Mouse (Mus musculus) midbrain, embryonic 13.5 days (tissue): ENCODE data around the gene Tomm40. TPM values are rescaled to one million over a fixed set of nuclear protein-coding genes. Genes with fewer than 3 reads are reported as not detected.
A peak's percentile ranks its signal among the peaks of the same experiment; 100 is the strongest.

Experiments
- ATAC-seq: fragments of 200-750 bp; cut with Nextera tagmentation; 2 replicates; pipeline ENCODE4 v1.8.0; 2017; ENCODE audit warnings: mild to moderate bottlenecking, moderate TSS enrichment, moderate library complexity
- H3K27ac ChIP-seq: fragments of 300-500 bp; sonication (generic); 2 replicates; pipeline ENCODE4 v1.5.1; 2015; ENCODE audit warnings: inconsistent platforms, mild to moderate bottlenecking, moderate library complexity
- H3K27me3 ChIP-seq: fragments of 300-500 bp; sonication (generic); 2 replicates; pipeline ENCODE4 v1.6.1; 2015; ENCODE audit warnings: mild to moderate bottlenecking, inconsistent platforms
- H3K36me3 ChIP-seq: fragments of 300-500 bp; sonication (generic); 2 replicates; pipeline ENCODE4 v1.6.1; 2015; ENCODE audit warnings: mild to moderate bottlenecking, inconsistent platforms
- H3K4me1 ChIP-seq: fragments of 300-500 bp; sonication (generic); replicated peaks from 2 replicates; pipeline ENCODE4 v1.6.1; 2015; ENCODE audit warnings: inconsistent platforms
- H3K4me2 ChIP-seq: fragments of 300-500 bp; sonication (generic); replicated peaks from 2 replicates; pipeline ENCODE4 v1.6.1; 2015; ENCODE audit warnings: moderate library complexity, mild to moderate bottlenecking, inconsistent platforms
- H3K4me3 ChIP-seq: fragments of 300-500 bp; sonication (generic); replicated peaks from 2 replicates; pipeline ENCODE4 v1.5.1; 2015; ENCODE audit warnings: mild to moderate bottlenecking, inconsistent platforms
- H3K9ac ChIP-seq: fragments of 300-500 bp; sonication (generic); replicated peaks from 2 replicates; pipeline ENCODE4 v1.6.1; 2015; ENCODE audit warnings: mild to moderate bottlenecking, inconsistent platforms
- H3K9me3 ChIP-seq: fragments of 300-500 bp; sonication (generic); 2 replicates; pipeline ENCODE4 v1.6.1; 2016; ENCODE audit warnings: mild to moderate bottlenecking, inconsistent platforms
- WGBS: fragments of 180-500 bp; shearing (Covaris S2); methylation state at CpG from one replicate; pipeline ENCODE4 v1.1.7; 2015; 5-methylcytosine and 5-hydroxymethylcytosine counted together
- polyA plus RNA-seq: library from polyadenylated mRNA; unstranded; fragments of >200 nt; fragmentation: Nextera tagmentation; extraction: Ambion mirVana; gene quantifications from 2 replicates; pipeline ENCODE4 v1.2.1, GENCODE M21; 2015

Gene Tomm40
- polyA plus RNA-seq, 1 experiment from 2014 or later, result 125 TPM

- Histone ChIP-seq H3K27ac (peak overlapping the region; percentile 12; the same call in 1 of the 2 replicates), H3K4me2 (no peak overlapping the region), H3K4me3 (no peak overlapping the region), H3K4me1 (peaks cover 22% of the 10 kb centered on the region), H3K9ac (no peak overlapping the region), H3K9me3 (no peaks in the 10 kb centered on the region), H3K36me3 (peaks cover 42% of the 10 kb centered on the region), H3K27me3 (no peaks in the 10 kb centered on the region)
- WGBS, result 12% methylated on average over 8 of the region's 8 CpGs
- ATAC-seq, result no peak
These were observed 26.2 kb upstream of the Tomm40 start for GRCm38 (mm10) chr7:19741329-19742031.

DNA sequence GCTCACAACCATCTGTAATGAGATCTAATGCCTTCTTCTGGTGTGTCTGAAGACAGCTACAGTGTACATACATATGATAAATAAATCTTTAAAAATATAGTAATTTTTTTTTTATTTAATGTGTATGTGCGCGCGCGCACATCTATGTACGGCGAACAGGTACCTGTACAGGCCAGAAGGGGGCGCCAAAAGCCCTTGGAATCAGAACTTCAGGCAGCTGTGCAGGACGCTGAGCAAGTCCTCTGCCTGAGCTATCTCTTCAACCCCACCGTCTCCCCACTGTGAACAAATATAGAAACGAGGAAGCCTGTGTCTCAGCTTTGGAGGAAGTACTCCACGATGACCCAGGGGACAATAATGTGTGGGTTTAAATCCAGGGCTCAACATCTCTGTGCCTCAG is 25.0 kb upstream of the Tomm40 start:
- no peaks in the 10 kb centered on the region for H3K9me3 ChIP-seq
- H3K27ac ChIP-seq, result no peak overlapping the region
- no peak overlapping the region for H3K4me3 ChIP-seq
- no peaks in the 10 kb centered on the region for H3K27me3 ChIP-seq
- no peak overlapping the region for H3K9ac ChIP-seq
- no peak for ATAC-seq
- H3K4me1 ChIP-seq, result peaks cover 16% of the 10 kb centered on the region
- no peak overlapping the region for H3K4me2 ChIP-seq
- 92% methylated on average over 11 of the region's 11 CpGs for WGBS
- H3K36me3 ChIP-seq, result peaks cover 51% of the 10 kb centered on the region

DNA sequence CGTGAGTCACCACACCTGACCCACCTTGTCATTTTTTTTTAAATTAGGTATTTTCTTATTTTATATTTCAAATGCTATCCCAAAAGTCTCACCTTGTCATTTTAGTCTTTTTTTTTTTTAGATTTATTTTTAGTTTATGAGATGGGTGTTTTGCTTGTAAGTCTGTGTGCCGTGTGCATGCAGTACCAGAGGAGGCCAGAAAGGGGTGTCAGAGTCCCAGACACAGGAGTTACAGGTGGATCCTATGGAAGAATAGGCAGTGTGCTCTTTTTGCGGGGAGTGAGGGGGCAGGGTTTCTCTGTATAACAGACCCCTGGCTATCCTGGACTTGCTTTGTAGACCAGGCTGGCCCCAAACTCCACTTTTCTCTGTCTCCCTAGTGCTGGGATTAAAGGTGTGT is 23.5 kb upstream of the Tomm40 start:
- no peak overlapping the region for H3K4me2 ChIP-seq
- 88% methylated on average over 3 of the region's 3 CpGs for WGBS
- no peak overlapping the region for H3K4me3 ChIP-seq
- no peaks in the 10 kb centered on the region for H3K27me3 ChIP-seq
- H3K9me3 ChIP-seq, result no peaks in the 10 kb centered on the region
- H3K4me1 ChIP-seq, result peaks cover 7% of the 10 kb centered on the region; the same call in 1 of the 2 replicates
- H3K36me3 ChIP-seq, result peaks cover 57% of the 10 kb centered on the region
- no peak overlapping the region for H3K27ac ChIP-seq
- ATAC-seq, result no peak
- H3K9ac ChIP-seq, result no peak overlapping the region

GRCm38 (mm10) chr7:19736389-19737057 is 21.3 kb upstream of the Tomm40 start:
- no peak overlapping the region for H3K9ac ChIP-seq
- no peaks in the 10 kb centered on the region for H3K27me3 ChIP-seq
- peaks cover 65% of the 10 kb centered on the region for H3K36me3 ChIP-seq
- WGBS, result 95% methylated on average over 16 of the region's 16 CpGs
- H3K9me3 ChIP-seq, result no peaks in the 10 kb centered on the region
- no peak overlapping the region for H3K4me2 ChIP-seq
- ATAC-seq, result no peak
- peaks cover 2% of the 10 kb centered on the region; the same call in 1 of the 2 replicates for H3K4me1 ChIP-seq
- H3K27ac ChIP-seq, result no peak overlapping the region
- no peak overlapping the region for H3K4me3 ChIP-seq

DNA sequence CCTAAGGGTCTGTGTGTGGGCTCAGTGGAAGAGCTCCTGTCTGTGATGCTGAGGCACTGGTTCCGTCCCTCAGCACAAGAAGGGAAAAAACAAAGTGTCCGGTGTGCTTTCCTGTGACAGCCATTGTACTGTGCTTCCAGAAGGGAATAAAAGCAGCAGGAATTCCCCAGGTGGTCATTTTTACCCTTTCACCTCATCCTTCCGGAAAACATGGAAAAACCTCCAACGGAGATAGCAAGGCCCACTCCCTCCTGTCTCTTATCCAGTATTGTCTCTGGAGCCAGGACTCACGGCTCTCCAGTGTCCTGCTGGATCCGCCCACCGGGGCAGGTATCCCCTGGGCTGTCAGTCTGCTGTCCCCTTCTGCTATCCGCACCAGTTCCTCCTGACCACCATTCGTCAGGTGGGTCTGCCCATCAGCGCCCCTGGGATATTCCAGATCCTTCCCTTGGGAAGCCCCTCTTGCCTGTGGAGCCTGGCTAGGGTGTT is 19.0 kb upstream of the Tomm40 start:
- no peak for ATAC-seq
- no peaks in the 10 kb centered on the region for H3K4me1 ChIP-seq
- 94% methylated on average over 10 of the region's 10 CpGs for WGBS
- H3K27ac ChIP-seq, result no peak overlapping the region
- no peaks in the 10 kb centered on the region for H3K9me3 ChIP-seq
- no peak overlapping the region for H3K4me2 ChIP-seq
- H3K9ac ChIP-seq, result no peak overlapping the region
- peaks cover 81% of the 10 kb centered on the region for H3K36me3 ChIP-seq
- no peak overlapping the region for H3K4me3 ChIP-seq
- H3K27me3 ChIP-seq, result no peaks in the 10 kb centered on the region

GRCm38 (mm10) chr7:19726541-19726940 is 11.3 kb upstream of the Tomm40 start:
- no peaks in the 10 kb centered on the region for H3K27me3 ChIP-seq
- peaks cover 96% of the 10 kb centered on the region for H3K36me3 ChIP-seq
- H3K4me1 ChIP-seq, result no peaks in the 10 kb centered on the region
- H3K9me3 ChIP-seq, result no peaks in the 10 kb centered on the region
- H3K4me2 ChIP-seq, result no peak overlapping the region
- no peak overlapping the region for H3K9ac ChIP-seq
- H3K4me3 ChIP-seq, result no peak overlapping the region
- ATAC-seq, result no peak
- no peak overlapping the region for H3K27ac ChIP-seq
- 89% methylated on average over 4 of the region's 4 CpGs for WGBS

- no peaks in the 10 kb centered on the region for H3K4me1 ChIP-seq
- no peak overlapping the region for H3K27ac ChIP-seq
- H3K9ac ChIP-seq, result no peak overlapping the region
- peaks cover 94% of the 10 kb centered on the region for H3K36me3 ChIP-seq
- no peak overlapping the region for H3K4me3 ChIP-seq
- no peak for ATAC-seq
- 93% methylated on average over 12 of the region's 12 CpGs for WGBS
- no peaks in the 10 kb centered on the region; the same call in 1 of the 2 replicates for H3K9me3 ChIP-seq
- H3K4me2 ChIP-seq, result no peak overlapping the region
- H3K27me3 ChIP-seq, result no peaks in the 10 kb centered on the region
These were observed 8.9 kb upstream of the Tomm40 start for GRCm38 (mm10) chr7:19724167-19724566.

DNA sequence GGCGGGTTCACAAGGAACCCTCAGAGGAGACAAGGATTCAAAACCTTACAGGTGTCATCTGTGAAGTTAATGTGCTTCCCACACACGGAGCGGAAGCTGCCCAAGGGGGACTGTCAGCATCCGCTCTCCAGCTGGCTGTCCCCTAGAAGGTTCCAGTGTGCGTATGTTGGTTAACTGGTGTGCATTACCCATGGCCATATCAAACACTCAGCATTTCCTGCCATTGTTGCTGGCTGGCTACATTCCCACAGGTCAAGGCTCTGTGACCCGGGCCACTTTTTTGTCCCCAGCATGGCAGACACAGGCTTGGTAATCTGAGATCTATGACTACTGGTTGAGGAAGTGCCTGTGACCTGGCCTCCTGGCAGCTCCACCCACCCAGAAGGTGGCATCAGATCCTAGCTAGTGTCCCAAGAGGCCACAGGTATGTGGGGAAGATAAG is 7.5 kb upstream of the Tomm40 start:
- WGBS, result 92% methylated on average over 6 of the region's 6 CpGs
- H3K9me3 ChIP-seq, result no peaks in the 10 kb centered on the region; the same call in 1 of the 2 replicates
- no peak overlapping the region for H3K4me3 ChIP-seq
- H3K27me3 ChIP-seq, result no peaks in the 10 kb centered on the region
- H3K4me2 ChIP-seq, result no peak overlapping the region
- H3K36me3 ChIP-seq, result peaks cover 88% of the 10 kb centered on the region
- no peaks in the 10 kb centered on the region for H3K4me1 ChIP-seq
- no peak for ATAC-seq
- H3K27ac ChIP-seq, result no peak overlapping the region
- H3K9ac ChIP-seq, result no peak overlapping the region

DNA sequence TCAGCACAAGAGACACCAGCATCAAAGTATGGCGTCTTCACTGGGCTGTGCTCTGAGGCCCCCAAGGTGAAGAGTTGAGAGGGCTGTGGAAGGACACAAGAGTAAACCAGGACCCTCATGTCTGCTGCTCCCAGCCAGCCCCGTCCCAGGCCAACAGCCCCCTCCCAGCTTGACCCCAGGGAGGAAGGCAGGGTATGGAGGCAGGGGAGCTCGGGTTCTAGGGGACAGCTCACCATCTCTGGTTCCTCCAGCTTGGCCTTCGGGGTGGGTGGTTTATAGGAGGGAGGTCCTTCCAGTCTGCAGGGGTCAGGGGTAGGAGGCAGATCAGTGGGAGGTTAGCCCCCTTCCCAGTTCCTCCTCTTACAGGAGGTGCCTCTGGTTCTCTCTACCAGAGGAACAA is 4.0 kb upstream of the Tomm40 start:
- H3K27me3 ChIP-seq, result no peaks in the 10 kb centered on the region
- H3K4me1 ChIP-seq, result peaks cover 14% of the 10 kb centered on the region
- no peak overlapping the region for H3K9ac ChIP-seq
- no peak for ATAC-seq
- H3K4me2 ChIP-seq, result no peak overlapping the region
- H3K9me3 ChIP-seq, result no peaks in the 10 kb centered on the region; the same call in 1 of the 2 replicates
- no peak overlapping the region for H3K27ac ChIP-seq
- H3K36me3 ChIP-seq, result peaks cover 55% of the 10 kb centered on the region
- 94% methylated on average over 4 of the region's 4 CpGs for WGBS
- no peak overlapping the region for H3K4me3 ChIP-seq

DNA sequence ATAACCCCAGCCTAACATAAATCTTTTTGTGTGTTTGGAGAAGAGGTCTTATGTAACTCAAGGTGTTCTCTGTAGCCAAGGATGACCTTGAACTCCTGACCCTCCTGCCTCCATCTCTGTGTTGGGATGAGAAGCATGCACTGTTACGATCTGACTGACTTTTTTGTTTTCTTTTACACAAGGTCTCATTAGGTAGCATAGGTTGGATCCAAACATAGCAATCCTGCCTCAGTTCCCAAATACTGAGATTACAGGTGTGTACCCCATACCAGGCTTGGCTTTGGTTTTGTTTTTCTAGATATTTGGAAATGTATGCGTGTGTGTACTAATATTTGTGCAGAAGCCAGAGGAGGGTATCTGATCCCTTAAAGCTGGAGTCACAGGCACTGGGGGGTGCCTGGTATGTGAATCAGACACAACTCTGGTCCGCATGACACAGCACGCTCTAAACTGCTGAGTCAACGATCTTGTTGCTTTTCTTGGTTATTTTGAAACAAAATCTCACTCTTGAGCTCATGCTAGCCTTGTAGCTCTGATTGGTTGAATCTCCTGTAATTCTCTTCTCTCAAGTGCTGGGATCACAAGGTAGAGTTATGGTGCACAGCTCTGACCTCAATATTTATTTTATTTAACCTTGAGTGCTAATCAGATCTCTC is 3.2 kb upstream of the Tomm40 start:
- 93% methylated on average over 5 of the region's 5 CpGs for WGBS
- H3K4me2 ChIP-seq, result no peak overlapping the region
- H3K27me3 ChIP-seq, result no peaks in the 10 kb centered on the region

DNA sequence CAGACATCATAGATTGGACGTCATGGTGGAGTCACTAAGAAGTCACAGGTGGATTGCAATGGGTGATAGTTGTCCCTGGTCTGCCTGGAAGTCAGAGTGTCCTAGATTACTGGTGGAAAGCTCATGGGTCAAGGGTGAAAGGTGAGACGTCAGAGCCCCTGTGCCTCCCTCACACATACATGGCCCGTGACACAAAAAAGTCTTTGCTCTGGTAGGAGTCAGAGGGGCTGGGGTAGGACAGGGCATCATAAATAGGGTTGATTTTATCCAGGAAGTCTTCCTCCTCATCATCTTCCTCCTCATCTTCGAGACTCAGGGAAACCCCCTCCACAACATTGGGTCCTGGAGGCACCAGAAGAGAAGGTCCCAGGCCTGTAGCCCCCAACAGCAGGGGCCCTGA is 2.1 kb upstream of the Tomm40 start:
- H3K36me3 ChIP-seq, result peaks cover 50% of the 10 kb centered on the region
- 94% methylated on average over 4 of the region's 4 CpGs for WGBS
- no peaks in the 10 kb centered on the region for H3K27me3 ChIP-seq

More for the DNA sequence above, 3.2 kb upstream of the Tomm40 start:
- H3K4me1 ChIP-seq, result peaks cover 18% of the 10 kb centered on the region
- peaks cover 50% of the 10 kb centered on the region for H3K36me3 ChIP-seq
- no peak for ATAC-seq
- no peak overlapping the region for H3K9ac ChIP-seq
- no peaks in the 10 kb centered on the region; the same call in 1 of the 2 replicates for H3K9me3 ChIP-seq
- H3K4me3 ChIP-seq, result no peak overlapping the region
- no peak overlapping the region for H3K27ac ChIP-seq

GRCm38 (mm10) chr7:19716822-19717221 is 1.6 kb upstream of the Tomm40 start:
- peaks cover 18% of the 10 kb centered on the region for H3K4me1 ChIP-seq
- peak overlapping the region; percentile 92 for H3K27ac ChIP-seq
- H3K36me3 ChIP-seq, result peaks cover 50% of the 10 kb centered on the region
- peak overlapping the region; percentile 60 for H3K4me2 ChIP-seq
- peak overlapping the region; percentile 63 for H3K9ac ChIP-seq
- WGBS, result 97% methylated on average over 2 of the region's 2 CpGs
- H3K27me3 ChIP-seq, result no peaks in the 10 kb centered on the region
- H3K9me3 ChIP-seq, result no peaks in the 10 kb centered on the region; the same call in 1 of the 2 replicates
- ATAC-seq, result no peak
- peak overlapping the region; percentile 39 for H3K4me3 ChIP-seq

More for the DNA sequence above, 2.1 kb upstream of the Tomm40 start:
- no peak overlapping the region for H3K4me3 ChIP-seq
- no peak for ATAC-seq
- no peak overlapping the region for H3K27ac ChIP-seq
- peaks cover 18% of the 10 kb centered on the region for H3K4me1 ChIP-seq
- H3K4me2 ChIP-seq, result no peak overlapping the region
- H3K9ac ChIP-seq, result no peak overlapping the region
- H3K9me3 ChIP-seq, result no peaks in the 10 kb centered on the region; the same call in 1 of the 2 replicates
